Mouse (Mus musculus) cerebellum, postnatal 10 days (tissue): ENCODE results near the gene Gm32742.

ENCODE experiments used
- DNase-seq, 2 experiments: peaks; one replicate each; pipeline ENCODE4 v3.0.0; 2021; ENCODE audit warnings: mixed read lengths in 2 of 2

The Gm32742 gene

GRCm38 (mm10) chr9:51165312-51166180 is at the start of gene Gm32742:
Gene Gm32742 (minus strand): TSS chr9:51165517.
- peak; percentile 70 to 80 for DNase-seq

- no peak for DNase-seq
Measured at GRCm38 (mm10) chr9:51213729-51214237, 48.5 kb upstream of the Gm32742 start.

GRCm38 (mm10) chr9:51213023-51213728 is 47.9 kb upstream of the Gm32742 start, which contains the start of gene Pou2af1:
Gene Pou2af1 (plus strand): TSS chr9:51213708.
- DNase-seq, result no peak

GRCm38 (mm10) chr9:51211191-51211590 is 45.9 kb upstream of the Gm32742 start:
- no peak for DNase-seq

- peak; percentile 41 to 62 for DNase-seq
Measured at GRCm38 (mm10) chr9:51208974-51209332, 43.6 kb upstream of the Gm32742 start.

DNA sequence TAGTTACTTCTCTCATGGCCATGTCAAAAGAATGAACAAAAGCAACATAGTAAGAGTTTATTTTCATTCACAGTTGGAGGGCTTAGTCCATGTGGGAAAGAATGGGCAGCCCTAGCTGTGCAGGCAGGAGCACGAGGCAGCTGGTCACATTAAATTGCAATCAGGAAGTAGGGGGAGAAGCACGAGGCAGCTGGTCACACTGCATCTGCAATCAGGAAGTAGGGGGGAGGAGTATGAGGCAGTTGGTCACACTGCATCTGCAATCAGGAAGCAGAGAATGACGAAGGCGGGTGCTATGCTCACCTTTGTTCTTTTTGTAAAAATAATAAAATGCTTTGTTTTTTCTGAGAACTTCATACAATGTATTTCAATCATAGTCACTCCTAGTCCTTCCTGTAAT is 29.5 kb upstream of the Gm32742 start:
- no peak for DNase-seq

DNA sequence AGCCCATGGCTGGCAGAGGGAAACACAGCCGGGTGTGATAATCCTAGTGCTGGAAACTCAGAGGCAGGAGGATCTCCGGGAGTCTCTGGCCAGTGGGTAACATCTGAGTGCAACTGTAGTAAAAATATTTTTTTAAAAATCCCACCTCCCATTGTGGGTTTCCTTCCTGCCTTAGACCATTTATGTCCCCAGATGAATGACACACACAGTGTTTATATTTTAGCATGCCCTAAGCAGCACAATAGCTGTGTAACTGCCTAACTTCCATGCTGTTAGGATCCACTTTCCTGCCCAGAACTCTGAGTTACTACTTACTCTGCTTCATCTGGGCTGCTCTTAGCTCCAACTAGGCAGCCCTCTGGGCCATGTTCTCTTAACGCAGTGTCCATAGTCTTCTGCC is 25.3 kb upstream of the Gm32742 start:
- DNase-seq, result no peak

- DNase-seq, result peak in 1 of 2 experiments; percentile 50
Measured at GRCm38 (mm10) chr9:51185871-51186270, 20.6 kb upstream of the Gm32742 start.

DNA sequence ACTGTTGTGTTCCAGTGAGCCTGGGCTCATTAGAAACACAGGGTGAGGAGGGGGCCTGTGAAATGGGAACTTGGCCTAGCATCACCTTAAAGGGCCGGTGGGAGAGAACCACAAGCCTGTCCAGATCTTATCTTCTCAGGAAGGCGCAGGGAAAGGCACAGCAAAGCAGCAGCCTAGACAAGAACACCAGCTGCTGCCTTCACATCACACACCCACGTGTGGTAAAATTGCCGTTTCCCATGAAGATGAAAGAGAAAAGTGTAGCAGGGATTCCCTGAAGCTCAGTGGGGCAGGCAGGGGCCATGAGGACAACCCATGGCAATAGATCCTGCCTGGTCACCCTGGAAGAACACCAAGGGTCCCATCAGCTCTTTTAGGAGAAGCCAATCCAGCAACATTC is 20.1 kb upstream of the Gm32742 start:
- DNase-seq, result no peak

DNA sequence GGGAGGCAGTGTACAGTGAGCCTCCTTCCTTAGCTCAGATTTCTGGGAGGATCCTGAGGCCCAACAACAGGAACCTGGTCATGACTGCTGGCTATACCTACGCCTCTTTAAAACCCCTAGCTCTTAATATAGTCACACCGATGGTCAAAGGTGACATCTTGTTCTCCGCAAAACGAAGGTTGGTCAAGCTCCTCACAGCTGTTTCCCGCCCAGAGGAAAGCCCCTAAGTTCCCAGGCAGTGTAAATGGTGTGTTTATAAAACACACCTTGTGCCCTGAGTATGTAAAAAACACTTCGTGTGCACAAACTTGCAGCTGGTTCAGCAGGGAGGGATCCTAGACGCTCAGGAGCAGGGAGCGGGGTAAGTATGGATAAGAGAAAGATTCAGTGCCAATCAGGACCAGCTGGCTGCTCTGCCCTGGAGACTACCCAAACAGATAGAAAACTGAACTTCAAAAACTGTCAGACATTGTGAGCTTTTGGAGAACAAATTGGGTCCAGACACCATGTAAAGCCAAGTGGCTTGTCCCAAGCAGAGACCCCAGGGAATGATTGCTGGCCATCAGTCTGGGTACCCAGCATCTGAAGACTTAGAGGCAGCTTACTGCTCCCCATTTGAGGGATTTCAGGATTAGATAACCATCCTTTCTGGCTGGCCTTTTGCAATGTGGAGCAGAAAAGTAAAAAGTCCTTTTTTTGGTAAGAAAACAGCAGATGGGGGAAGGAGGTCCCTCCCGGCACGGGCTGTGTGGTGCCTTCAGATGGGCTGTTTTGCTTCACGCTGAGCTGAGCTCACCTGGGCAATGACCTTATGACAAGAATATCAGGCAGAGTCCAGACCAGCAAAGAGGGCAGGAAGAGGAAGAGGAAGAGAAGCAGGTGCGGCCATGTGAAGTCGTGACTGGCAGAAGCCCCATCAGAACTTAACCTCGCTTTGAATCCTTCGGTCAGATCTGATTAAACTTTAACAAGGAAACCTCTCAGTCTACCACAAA is 17.7 kb upstream of the Gm32742 start:
- DNase-seq, result peak; percentile 53 to 68

GRCm38 (mm10) chr9:51180621-51181020 is 15.3 kb upstream of the Gm32742 start:
- peak; percentile 97 for DNase-seq

- peak in 1 of 2 experiments; percentile 49 for DNase-seq
Measured at GRCm38 (mm10) chr9:51178297-51178696, 13.0 kb upstream of the Gm32742 start.

- DNase-seq, result no peak
Measured at GRCm38 (mm10) chr9:51175722-51176121, 10.4 kb upstream of the Gm32742 start.

GRCm38 (mm10) chr9:51174890-51175464 is 9.7 kb upstream of the Gm32742 start:
- no peak for DNase-seq

GRCm38 (mm10) chr9:51170298-51170697 is 5.0 kb upstream of the Gm32742 start:
- DNase-seq, result no peak

GRCm38 (mm10) chr9:51169133-51169532 is 3.8 kb upstream of the Gm32742 start:
- no peak for DNase-seq

GRCm38 (mm10) chr9:51168698-51169097 is 3.4 kb upstream of the Gm32742 start:
- DNase-seq, result no peak

DNA sequence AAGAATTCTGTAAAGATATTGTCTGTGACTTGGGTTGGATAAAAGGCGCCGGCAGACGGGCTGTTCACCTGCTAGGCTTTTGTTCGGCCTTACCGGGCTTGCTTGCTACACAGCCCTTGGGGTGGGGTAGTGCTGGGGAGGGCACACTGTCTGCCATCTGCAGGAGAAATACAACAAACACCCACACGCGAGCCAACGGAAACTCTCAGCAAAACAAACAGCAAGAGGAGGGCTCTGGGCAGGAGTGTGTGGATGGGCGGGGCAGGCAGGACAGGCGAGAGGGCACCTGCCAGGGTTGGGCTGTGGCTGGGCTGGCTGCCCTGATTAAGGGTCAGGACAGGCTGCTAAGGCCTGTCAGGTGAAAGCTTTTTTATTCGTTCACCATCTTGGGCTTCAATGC is 2.6 kb upstream of the Gm32742 start:
- peak; percentile 60 to 61 for DNase-seq

DNA sequence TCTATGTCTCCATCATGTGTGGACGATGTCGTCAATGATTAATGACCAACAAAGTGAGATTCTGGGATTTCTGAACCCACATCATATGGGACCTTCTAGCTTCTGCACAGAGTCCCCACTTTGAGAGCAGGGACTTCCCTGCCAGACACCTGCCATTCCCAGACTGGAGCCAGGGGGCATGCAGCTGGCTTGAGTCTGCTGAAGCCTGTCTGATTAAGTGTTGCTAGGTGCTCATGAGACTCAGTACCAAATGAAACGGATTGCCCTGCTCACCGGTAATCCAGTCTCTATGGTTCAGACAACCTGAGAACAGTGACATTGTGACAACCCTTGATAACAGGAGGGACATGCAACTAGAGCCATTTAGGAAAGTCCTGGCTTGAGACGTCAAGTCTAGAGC is 1.3 kb downstream of the Gm32742 start:
- peak in 1 of 2 experiments; percentile 55 for DNase-seq

DNA sequence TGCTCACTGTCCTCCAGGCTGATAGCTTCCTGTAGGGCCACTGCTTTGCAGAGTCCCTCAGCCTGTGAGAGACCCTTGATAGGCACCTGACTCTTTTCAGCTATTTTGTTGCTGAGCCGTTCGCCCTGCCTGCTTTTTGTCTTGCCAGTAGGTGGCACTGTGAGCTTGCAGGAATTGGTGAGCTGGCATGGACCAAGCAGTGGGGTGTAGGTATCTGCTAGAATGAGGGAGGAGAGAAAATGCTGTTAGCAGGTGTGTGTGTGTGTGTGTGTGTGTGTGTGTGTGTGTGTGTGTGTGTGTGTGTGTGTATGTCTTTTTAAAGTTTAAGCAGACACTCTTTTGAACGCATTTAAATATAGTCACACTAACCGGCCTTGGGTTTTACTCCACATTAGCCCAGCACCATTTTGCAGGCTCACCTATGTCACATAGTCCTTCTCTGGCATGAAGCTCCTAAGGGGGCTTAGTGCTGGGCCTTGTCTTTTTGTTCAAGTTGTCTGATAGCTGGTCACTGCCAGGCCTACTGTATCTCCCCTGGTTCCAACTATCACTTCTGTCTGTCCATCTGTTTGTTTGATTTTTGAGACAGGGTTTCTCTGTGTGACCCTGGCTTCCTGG is 3.4 kb downstream of the Gm32742 start:
- peak; percentile 93 to 94 for DNase-seq

- peak; percentile 87 to 92 for DNase-seq
Measured at GRCm38 (mm10) chr9:51152079-51152752, 13.1 kb downstream of the Gm32742 start.
